10 mouse cellular contexts compared by ENCODE assay signal in genomic region chr8:127330258-127331187, GRCm38 (mm10).
A peak's percentile ranks its signal among the peaks of the same experiment; 100 is the strongest.
DNase-seq lines count a peak whose midpoint lies in the region; ATAC-seq and TF ChIP-seq lines count a peak whose summit lies in the region.
"Had no signal": no experiment of that assay in that cellular context is flagged by ENCODE, and none has a peak within 500 bp of the region (broad histone marks: within the 10 kb centered on the region; RNA-seq: fewer than 3 reads in every experiment).

No protein-coding gene starts in this region.

- TF ChIP-seq CTCF in liver, postnatal 0 days (IDR thresholded peaks at IDR 0.05; ENCODE audit: low read depth) = no peak

- H3K4me3 ChIP-seq in forebrain, embryonic 11.5 days (ENCODE audit: low read depth, low read length) = no peak overlapping the region
- no peak overlapping the region for H3K4me3 ChIP-seq in forebrain, embryonic 16.5 days (replicated peaks; ENCODE audit: low read length)
- H3K4me3 ChIP-seq in neural tube, embryonic 14.5 days (ENCODE audit: low read depth, low read length) = no peak overlapping the region
- no peak overlapping the region for H3K4me3 ChIP-seq in neural tube, embryonic 15.5 days (replicated peaks)
- no peak overlapping the region for H3K4me3 ChIP-seq in liver, postnatal 0 days (ENCODE audit: low read depth, low read length)

- WGBS in forebrain, embryonic 11.5 days = 42% methylated on average over 12 of the region's 12 CpGs
- WGBS in forebrain, embryonic 16.5 days = 42% methylated on average over 12 of the region's 12 CpGs
- WGBS in neural tube, embryonic 14.5 days = 63% methylated on average over 12 of the region's 12 CpGs
- 60% methylated on average over 12 of the region's 12 CpGs for WGBS in neural tube, embryonic 15.5 days
- 32% methylated on average over 12 of the region's 12 CpGs for WGBS in liver, postnatal 0 days (ENCODE audit: insufficient replicate concordance)

- H3K27ac ChIP-seq in forebrain, embryonic 11.5 days (ENCODE audit: low read depth, low read length) = no peak overlapping the region
- H3K27ac ChIP-seq in forebrain, embryonic 16.5 days (ENCODE audit: low read length) = no peak overlapping the region
- H3K27ac ChIP-seq in neural tube, embryonic 14.5 days (ENCODE audit: low read depth, low read length) = 0 out of 2 replicates have a peak overlapping the region, but pooled peaks have one; percentile 22
- no peak overlapping the region for H3K27ac ChIP-seq in neural tube, embryonic 15.5 days (replicated peaks)
- no peak overlapping the region for H3K27ac ChIP-seq in liver, postnatal 0 days (ENCODE audit: low read depth)
- H3K27ac ChIP-seq: kidney, postnatal 0 days had no signal

- H3K9ac ChIP-seq in forebrain, embryonic 11.5 days (ENCODE audit: low read length) = no peak overlapping the region
- no peak overlapping the region for H3K9ac ChIP-seq in forebrain, embryonic 16.5 days (replicated peaks; ENCODE audit: low read depth, low read length)
- H3K9ac ChIP-seq in neural tube, embryonic 14.5 days (replicated peaks; ENCODE audit: low read depth, low read length) = no peak overlapping the region
- H3K9ac ChIP-seq in neural tube, embryonic 15.5 days (replicated peaks) = no peak overlapping the region
- no peak overlapping the region for H3K9ac ChIP-seq in liver, postnatal 0 days (replicated peaks)

- no peaks in the 10 kb centered on the region for H3K27me3 ChIP-seq in forebrain, embryonic 11.5 days (ENCODE audit: control insufficient read depth, insufficient read depth, low read length)
- H3K27me3 ChIP-seq in forebrain, embryonic 16.5 days (replicated peaks; ENCODE audit: control insufficient read depth, insufficient read depth, low read length) = no peaks in the 10 kb centered on the region
- no peaks in the 10 kb centered on the region for H3K27me3 ChIP-seq in neural tube, embryonic 14.5 days (ENCODE audit: control insufficient read depth, insufficient read depth, low read length)
- H3K27me3 ChIP-seq in neural tube, embryonic 15.5 days (replicated peaks) = no peaks in the 10 kb centered on the region
- H3K27me3 ChIP-seq in liver, postnatal 0 days (ENCODE audit: insufficient read depth, low read length) = no peaks in the 10 kb centered on the region
- H3K27me3 ChIP-seq in splenic B cell, adult 2 months (ENCODE audit: control insufficient read depth, insufficient read depth, low read length, poor library complexity, severe bottlenecking) = no peaks in the 10 kb centered on the region

- no peak for DNase-seq in forebrain, embryonic 11.5 days (ENCODE audit: low spot score)
- peak; percentile 24 for DNase-seq in liver, postnatal 0 days
- DNase-seq in splenic B cell, adult 2 months (ENCODE audit: low read depth, low spot score) = peak; percentile 3
- DNase-seq in layer of hippocampus, adult 8-10 months (ENCODE audit: low spot score in 2 of 2) = no peak
- no peak for DNase-seq in thymus, postnatal 10 days (ENCODE audit: low spot score in 2 of 2)
- DNase-seq: gastrocnemius, postnatal 25 days had no signal

- no peak for TF ChIP-seq EP300 in liver, postnatal 0 days (IDR thresholded peaks at IDR 0.05; ENCODE audit: low read depth)

- no peaks in the 10 kb centered on the region for H3K9me3 ChIP-seq in forebrain, embryonic 11.5 days (ENCODE audit: control insufficient read depth, low read length)
- H3K9me3 ChIP-seq in forebrain, embryonic 16.5 days (ENCODE audit: control insufficient read depth, low read length) = no peaks in the 10 kb centered on the region
- no peaks in the 10 kb centered on the region for H3K9me3 ChIP-seq in neural tube, embryonic 14.5 days (ENCODE audit: control insufficient read depth, low read length)
- H3K9me3 ChIP-seq in neural tube, embryonic 15.5 days (replicated peaks) = no peaks in the 10 kb centered on the region
- H3K9me3 ChIP-seq in liver, postnatal 0 days (ENCODE audit: low read length) = no peaks in the 10 kb centered on the region

- ATAC-seq in forebrain, embryonic 11.5 days (replicated peaks; ENCODE audit: low FRiP score) = 0 out of 2 replicates have a peak, but pooled peaks have one; percentile 36
- no peak for ATAC-seq in forebrain, embryonic 16.5 days
- ATAC-seq in neural tube, embryonic 14.5 days (ENCODE audit: low read depth) = no peak
- no peak for ATAC-seq in neural tube, embryonic 15.5 days (ENCODE audit: low FRiP score)
- ATAC-seq in liver, postnatal 0 days = no peak

- no peaks in the 10 kb centered on the region for H3K4me1 ChIP-seq in forebrain, embryonic 11.5 days (replicated peaks; ENCODE audit: control insufficient read depth, insufficient read depth, low read length)
- H3K4me1 ChIP-seq in forebrain, embryonic 16.5 days (replicated peaks; ENCODE audit: control insufficient read depth, insufficient read depth, low read length) = peaks cover 5% of the 10 kb centered on the region; the same call in 1 of the 2 replicates
- 0 out of 2 replicates have a peak, but pooled peaks cover 4% of the 10 kb centered on the region for H3K4me1 ChIP-seq in neural tube, embryonic 14.5 days (ENCODE audit: control insufficient read depth, insufficient read depth, low read length)
- peaks cover 9% of the 10 kb centered on the region for H3K4me1 ChIP-seq in neural tube, embryonic 15.5 days
- no peaks in the 10 kb centered on the region; the same call in 1 of the 2 replicates for H3K4me1 ChIP-seq in liver, postnatal 0 days (ENCODE audit: insufficient read depth)

- no peaks in the 10 kb centered on the region for H3K36me3 ChIP-seq in forebrain, embryonic 11.5 days (ENCODE audit: control insufficient read depth, insufficient read depth, low read length)
- no peaks in the 10 kb centered on the region for H3K36me3 ChIP-seq in forebrain, embryonic 16.5 days (ENCODE audit: control insufficient read depth, insufficient read depth)
- H3K36me3 ChIP-seq in neural tube, embryonic 14.5 days (ENCODE audit: control insufficient read depth, insufficient read depth, low read length) = no peaks in the 10 kb centered on the region
- H3K36me3 ChIP-seq in neural tube, embryonic 15.5 days = no peaks in the 10 kb centered on the region
- no peaks in the 10 kb centered on the region for H3K36me3 ChIP-seq in liver, postnatal 0 days (replicated peaks; ENCODE audit: insufficient read depth, low read length)
- no peaks in the 10 kb centered on the region for H3K36me3 ChIP-seq in splenic B cell, adult 2 months (ENCODE audit: control insufficient read depth, insufficient read depth, low read length, poor library complexity, severe bottlenecking)

- H3K4me2 ChIP-seq in forebrain, embryonic 11.5 days (ENCODE audit: low read depth, low read length, severe bottlenecking) = no peak overlapping the region
- no peak overlapping the region for H3K4me2 ChIP-seq in forebrain, embryonic 16.5 days (ENCODE audit: low read length)
- H3K4me2 ChIP-seq in neural tube, embryonic 14.5 days (ENCODE audit: low read depth, low read length) = no peak overlapping the region
- H3K4me2 ChIP-seq in neural tube, embryonic 15.5 days = no peak overlapping the region
- H3K4me2 ChIP-seq in liver, postnatal 0 days (ENCODE audit: low read depth, low read length) = no peak overlapping the region

Comparison
In these comparisons a context has a peak if more than half of its experiments do, and no peak if none do; other contexts are left out.
1. DNase-seq: peak in liver, postnatal 0 days (single experiment) and splenic B cell, adult 2 months (single experiment); none in forebrain, embryonic 11.5 days (single experiment), layer of hippocampus, adult 8-10 months (0 of 2) and thymus, postnatal 10 days (0 of 2).